Mouse (Mus musculus) lung, embryonic 16.5 days (tissue): ENCODE measurements at regions not wholly inside any gene's neighbourhood (a gene's known extent, or its start where the extent isn't known, plus 50 kb on each side); places are given as distances from the start of the nearest gene placed in this dataset.

Experiments
- ATAC-seq: fragments of 200-750 bp; cut with Nextera tagmentation; 2 replicates; pipeline ENCODE4 v1.8.0; 2017; ENCODE audit warnings: low read depth, mild to moderate bottlenecking, moderate library complexity
- H3K27ac ChIP-seq: fragments of 300-500 bp; sonication (generic); 2 replicates; pipeline ENCODE4 v1.5.1; 2014; ENCODE audit warnings: mild to moderate bottlenecking, control low read depth, low read length
- H3K27me3 ChIP-seq: fragments of 300-500 bp; sonication (generic); 2 replicates; pipeline ENCODE4 v1.6.1; 2014; ENCODE audit warnings: low read depth, low read length, mixed read lengths; ENCODE audit not compliant: control insufficient read depth, insufficient read depth
- H3K36me3 ChIP-seq: fragments of 300-500 bp; sonication (generic); 2 replicates; pipeline ENCODE4 v1.6.1; 2014; ENCODE audit warnings: low read length; ENCODE audit not compliant: control insufficient read depth, insufficient read depth
- H3K4me1 ChIP-seq: fragments of 300-500 bp; sonication (generic); replicated peaks from 2 replicates; pipeline ENCODE4 v1.6.1; 2014; ENCODE audit warnings: low read length, mixed read lengths; ENCODE audit not compliant: control insufficient read depth, insufficient read depth
- H3K4me2 ChIP-seq: fragments of 300-500 bp; sonication (generic); 2 replicates; pipeline ENCODE4 v1.6.1; 2014; ENCODE audit warnings: low read depth, low read length, control low read depth
- H3K4me3 ChIP-seq: fragments of 300-500 bp; sonication (generic); 2 replicates; pipeline ENCODE4 v1.5.1; 2014; ENCODE audit warnings: mild to moderate bottlenecking, low read length, control low read depth
- H3K9ac ChIP-seq: fragments of 300-500 bp; sonication (generic); 2 replicates; pipeline ENCODE4 v1.6.1; 2014; ENCODE audit warnings: low read length, control low read depth
- H3K9me3 ChIP-seq: fragments of 300-500 bp; sonication (generic); 2 replicates; pipeline ENCODE4 v1.6.1; 2016; ENCODE audit warnings: low read length; ENCODE audit not compliant: control insufficient read depth
- WGBS: fragments of 180-500 bp; shearing (Covaris S2); extraction: QIAGEN DNeasy Blood & Tissue Kit; methylation state at CpG from one replicate; pipeline ENCODE4 v1.1.7; 2014; 5-methylcytosine and 5-hydroxymethylcytosine counted together

GRCm38 (mm10) chr8:26262536-26262935 lies 143.2 kb downstream of the Gm45692 start:
- Histone ChIP-seq H3K9me3 (no peaks in the 10 kb centered on the region), H3K4me1 (no peaks in the 10 kb centered on the region), H3K36me3 (no peaks in the 10 kb centered on the region), H3K27me3 (no peaks in the 10 kb centered on the region), H3K9ac (no peak overlapping the region), H3K4me2 (no peak overlapping the region), H3K4me3 (no peak overlapping the region), H3K27ac (no peak overlapping the region)
- WGBS = 46% methylated on average over 10 of the region's 10 CpGs
- no peak for ATAC-seq

DNA sequence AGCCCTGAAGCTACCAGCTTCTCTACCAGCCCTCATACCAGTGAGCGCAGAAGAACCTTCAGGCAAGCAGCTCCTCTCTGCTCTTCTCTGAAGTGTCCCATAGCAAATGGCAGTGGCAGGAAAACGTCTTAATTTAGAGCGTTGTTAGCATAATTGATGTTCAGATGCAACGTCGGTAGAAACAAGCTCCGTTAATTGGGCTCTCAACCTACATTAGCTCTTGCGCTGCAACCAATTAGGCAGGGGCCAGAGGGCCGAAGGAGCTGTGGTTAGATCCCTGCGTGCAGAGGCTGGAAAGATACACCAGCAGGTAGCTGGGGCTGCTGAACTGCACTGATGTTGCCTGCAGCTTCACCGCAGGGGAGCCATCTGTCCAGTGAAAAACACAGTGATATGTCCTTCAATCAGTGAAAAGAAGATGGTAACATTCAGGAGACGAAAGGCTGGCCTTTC lies 145.6 kb downstream of the Gm45692 start:
- no peak overlapping the region for H3K4me2 ChIP-seq
- H3K9me3 ChIP-seq = no peaks in the 10 kb centered on the region

GRCm38 (mm10) chr8:26265366-26265765 lies 146.0 kb downstream of the Gm45692 start:
- WGBS = 46% methylated on average over 8 of the region's 8 CpGs

More for the DNA sequence above, 145.6 kb downstream of the Gm45692 start:
- H3K27me3 ChIP-seq = no peaks in the 10 kb centered on the region
- no peak overlapping the region for H3K27ac ChIP-seq
- WGBS = 72% methylated on average over 11 of the region's 11 CpGs
- ATAC-seq = no peak
- H3K36me3 ChIP-seq = no peaks in the 10 kb centered on the region
- no peak overlapping the region for H3K4me3 ChIP-seq
- H3K9ac ChIP-seq = no peak overlapping the region
- no peaks in the 10 kb centered on the region for H3K4me1 ChIP-seq

GRCm38 (mm10) chr8:26266384-26266783 lies 147.1 kb downstream of the Gm45692 start:
- ATAC-seq = no peak
- Histone ChIP-seq H3K4me1 (no peaks in the 10 kb centered on the region), H3K9ac (no peak overlapping the region), H3K4me2 (no peak overlapping the region), H3K27ac (no peak overlapping the region), H3K27me3 (no peaks in the 10 kb centered on the region), H3K9me3 (no peaks in the 10 kb centered on the region), H3K4me3 (no peak overlapping the region), H3K36me3 (no peaks in the 10 kb centered on the region)
- 36% methylated on average over 4 of the region's 4 CpGs for WGBS

More at GRCm38 (mm10) chr8:26265366-26265765, 146.0 kb downstream of the Gm45692 start:
- Histone ChIP-seq H3K9me3 (no peaks in the 10 kb centered on the region), H3K4me3 (no peak overlapping the region), H3K9ac (no peak overlapping the region), H3K4me2 (no peak overlapping the region), H3K36me3 (no peaks in the 10 kb centered on the region), H3K27me3 (no peaks in the 10 kb centered on the region), H3K4me1 (no peaks in the 10 kb centered on the region), H3K27ac (no peak overlapping the region)
- no peak; the same call in 1 of the 2 replicates for ATAC-seq

DNA sequence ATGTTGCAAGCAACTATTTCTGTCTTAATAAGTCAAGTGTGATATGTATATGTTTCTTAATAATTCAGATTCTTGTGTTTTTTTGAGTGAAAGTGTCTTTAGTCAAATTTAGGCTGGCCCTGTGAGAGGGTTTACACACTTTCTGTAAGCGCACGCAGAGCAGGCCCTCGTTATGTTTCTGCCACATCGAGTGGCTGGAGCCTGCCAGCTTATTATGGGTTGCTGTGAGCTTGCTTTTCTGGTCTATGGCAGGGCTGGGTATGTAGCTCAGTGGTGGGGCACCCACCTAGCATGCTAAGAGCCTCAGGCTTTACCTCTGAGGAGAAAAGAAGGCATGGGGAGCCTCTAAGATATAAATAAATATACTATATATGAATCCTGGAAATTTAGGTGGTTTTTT lies 148.2 kb downstream of the Gm45692 start:
- Histone ChIP-seq H3K4me2 (no peak overlapping the region), H3K27me3 (peaks cover 4% of the 10 kb centered on the region; the same call in 1 of the 2 replicates), H3K27ac (no peak overlapping the region), H3K4me1 (no peaks in the 10 kb centered on the region), H3K9ac (no peak overlapping the region), H3K36me3 (no peaks in the 10 kb centered on the region), H3K4me3 (no peak overlapping the region), H3K9me3 (no peaks in the 10 kb centered on the region)
- 63% methylated on average over 4 of the region's 4 CpGs for WGBS
- no peak for ATAC-seq

DNA sequence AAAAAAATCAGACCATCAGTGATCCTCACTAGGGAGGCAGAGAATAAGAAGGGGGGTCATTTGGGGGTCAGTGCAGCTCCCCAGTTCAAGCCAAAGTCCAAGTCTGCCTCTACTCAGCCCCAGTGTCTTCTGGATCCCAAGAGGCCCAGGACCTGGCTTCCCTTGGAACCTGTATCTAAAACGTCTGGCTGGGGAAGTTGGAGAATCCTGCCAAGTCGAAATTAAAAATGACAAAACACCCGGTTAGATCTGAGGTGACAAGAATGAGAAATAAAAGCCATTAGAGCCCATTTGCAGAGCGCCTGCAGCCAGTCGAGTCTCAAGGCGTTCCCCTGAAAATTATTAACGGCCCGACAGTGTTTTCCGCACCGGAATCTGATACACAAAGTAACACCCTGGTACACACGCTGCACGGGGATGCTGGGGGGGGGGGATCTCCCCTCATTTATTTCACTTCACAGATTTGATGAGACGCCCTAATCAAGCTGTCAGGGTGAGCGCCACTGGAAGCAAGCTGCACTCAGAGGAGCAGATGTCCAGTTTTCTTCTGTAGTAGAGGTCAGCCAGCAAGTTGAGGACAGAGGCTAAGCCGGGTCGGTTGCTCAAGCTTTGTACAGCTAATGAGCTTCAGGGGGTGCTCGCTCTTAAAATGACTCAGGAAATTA lies 149.5 kb downstream of the Gm45692 start:
- Histone ChIP-seq H3K9ac (no peak overlapping the region), H3K27ac (no peak overlapping the region), H3K27me3 (peaks cover 7% of the 10 kb centered on the region; the same call in 1 of the 2 replicates), H3K4me1 (no peaks in the 10 kb centered on the region), H3K36me3 (no peaks in the 10 kb centered on the region), H3K4me3 (no peak overlapping the region), H3K4me2 (no peak overlapping the region), H3K9me3 (no peaks in the 10 kb centered on the region)
- WGBS = 42% methylated on average over 17 of the region's 17 CpGs
- no peak for ATAC-seq

GRCm38 (mm10) chr8:26272110-26272509 lies 152.8 kb downstream of the Gm45692 start:
- H3K9me3 ChIP-seq = no peaks in the 10 kb centered on the region
- no peaks in the 10 kb centered on the region for H3K4me1 ChIP-seq
- ATAC-seq = no peak
- H3K36me3 ChIP-seq = no peaks in the 10 kb centered on the region
- WGBS = 35% methylated on average over 4 of the region's 4 CpGs
- no peak overlapping the region for H3K4me3 ChIP-seq
- H3K27me3 ChIP-seq = peaks cover 10% of the 10 kb centered on the region; the same call in 1 of the 2 replicates
- H3K9ac ChIP-seq = no peak overlapping the region
- no peak overlapping the region for H3K27ac ChIP-seq
- H3K4me2 ChIP-seq = no peak overlapping the region

GRCm38 (mm10) chr8:26272675-26273414 lies 153.5 kb downstream of the Gm45692 start:
- no peak for ATAC-seq
- no peaks in the 10 kb centered on the region for H3K4me1 ChIP-seq
- 31% methylated on average over 21 of the region's 21 CpGs for WGBS
- H3K9me3 ChIP-seq = no peaks in the 10 kb centered on the region
- H3K9ac ChIP-seq = no peak overlapping the region
- no peak overlapping the region for H3K27ac ChIP-seq
- H3K36me3 ChIP-seq = no peaks in the 10 kb centered on the region
- H3K4me2 ChIP-seq = peak overlapping the region; percentile 12; the same call in 1 of the 2 replicates
- H3K4me3 ChIP-seq = 0 out of 2 replicates have a peak overlapping the region, but pooled peaks have one; percentile 11
- peaks cover 10% of the 10 kb centered on the region; the same call in 1 of the 2 replicates for H3K27me3 ChIP-seq

DNA sequence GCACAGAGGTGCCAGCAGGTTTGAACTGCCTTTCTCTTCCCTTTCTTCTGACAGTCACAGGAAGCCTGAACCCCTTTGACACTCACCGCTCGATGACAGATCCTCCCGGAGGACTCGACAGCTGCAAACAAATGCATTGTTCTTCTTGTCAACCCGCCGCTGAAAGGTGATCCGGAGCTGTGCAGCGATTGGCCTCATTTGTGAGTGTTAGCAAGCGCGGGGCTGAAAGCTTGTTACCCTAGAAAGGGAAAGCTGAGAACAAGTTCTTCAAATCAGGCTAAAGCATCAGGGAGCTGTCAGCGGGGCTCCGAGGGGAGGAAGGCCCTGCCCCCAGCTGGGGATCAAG lies 154.1 kb downstream of the Gm45692 start:
- peak overlapping the region; percentile 12; the same call in 1 of the 2 replicates for H3K4me2 ChIP-seq
- H3K36me3 ChIP-seq = no peaks in the 10 kb centered on the region
- H3K4me1 ChIP-seq = no peaks in the 10 kb centered on the region
- H3K9ac ChIP-seq = no peak overlapping the region
- 4% methylated on average over 12 of the region's 12 CpGs for WGBS
- H3K9me3 ChIP-seq = no peaks in the 10 kb centered on the region
- ATAC-seq = no peak
- H3K27ac ChIP-seq = no peak overlapping the region
- 0 out of 2 replicates have a peak overlapping the region, but pooled peaks have one; percentile 11 for H3K4me3 ChIP-seq
- H3K27me3 ChIP-seq = peaks cover 10% of the 10 kb centered on the region; the same call in 1 of the 2 replicates
